Comparison of ENCODE assay signal across 21 mouse cellular contexts in the genomic region with DNA sequence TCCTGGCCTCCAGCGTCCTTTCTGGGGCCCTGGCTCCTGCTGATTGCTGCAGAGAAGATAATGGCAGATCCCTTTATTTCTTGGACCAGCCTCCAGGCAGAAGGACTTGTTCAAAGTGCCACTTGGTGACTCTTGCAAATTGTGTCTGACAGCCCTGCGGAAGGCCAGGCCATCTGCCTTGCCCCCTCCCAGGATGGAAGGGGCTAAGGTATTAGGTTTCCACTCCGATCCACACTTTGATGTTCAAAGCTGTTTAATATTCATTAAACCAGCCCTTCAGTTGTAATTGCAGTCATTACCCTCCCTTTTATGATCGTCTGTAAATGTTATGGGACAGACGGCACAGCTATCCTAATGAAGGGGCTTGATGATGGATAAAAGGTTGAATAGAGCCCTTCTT.
A peak's percentile ranks its signal among the peaks of the same experiment; 100 is the strongest.
DNase-seq lines count a peak whose midpoint lies in the region; ATAC-seq and TF ChIP-seq lines count a peak whose summit lies in the region.
"Had no signal": no experiment of that assay in that cellular context is flagged by ENCODE, and none has a peak within 500 bp of the region (broad histone marks: within the 10 kb centered on the region; RNA-seq: fewer than 3 reads in every experiment).

No protein-coding gene starts in this region.

- peak; percentile 60 for ATAC-seq in forebrain, embryonic 14.5 days
- no peak for ATAC-seq in forebrain, postnatal 0 days
- no peak for ATAC-seq in midbrain, embryonic 16.5 days
- 0 out of 2 replicates have a peak, but pooled peaks have one; percentile 29 for ATAC-seq in midbrain, embryonic 13.5 days
- ATAC-seq: inflammation-experienced regulatory T-cells, adult 6 months had no signal

- no peak for TF ChIP-seq CTCF in forebrain, postnatal 0 days (IDR thresholded peaks at IDR 0.05; ENCODE audit: low read depth)

- no peak overlapping the region for H3K4me3 ChIP-seq in forebrain, embryonic 14.5 days (ENCODE audit: low read depth, low read length)
- no peak overlapping the region for H3K4me3 ChIP-seq in forebrain, postnatal 0 days (ENCODE audit: low read depth, low read length)
- H3K4me3 ChIP-seq in midbrain, embryonic 10.5 days: no peak overlapping the region
- H3K4me3 ChIP-seq in midbrain, embryonic 16.5 days (ENCODE audit: low read depth, low read length): no peak overlapping the region
- H3K4me3 ChIP-seq in midbrain, embryonic 13.5 days (replicated peaks): no peak overlapping the region
- H3K4me3 ChIP-seq: gastrocnemius, adult 2 months; heart, embryonic 15.5 days; limb, embryonic 15.5 days; myocyte had no signal

- H3K27ac ChIP-seq in forebrain, embryonic 14.5 days (ENCODE audit: low read depth, low read length): no peak overlapping the region
- H3K27ac ChIP-seq in forebrain, postnatal 0 days (ENCODE audit: low read depth, low read length): no peak overlapping the region
- H3K27ac ChIP-seq in midbrain, embryonic 10.5 days (replicated peaks): 0 out of 2 replicates have a peak overlapping the region, but pooled peaks have one; percentile 38
- no peak overlapping the region for H3K27ac ChIP-seq in midbrain, embryonic 16.5 days (ENCODE audit: low read length)
- no peak overlapping the region for H3K27ac ChIP-seq in midbrain, embryonic 13.5 days
- H3K27ac ChIP-seq: gastrocnemius, adult 2 months; heart, embryonic 15.5 days; limb, embryonic 15.5 days; liver, embryonic 14.5 days had no signal

- H3K9ac ChIP-seq in forebrain, embryonic 14.5 days (ENCODE audit: low read length): no peak overlapping the region
- H3K9ac ChIP-seq in forebrain, postnatal 0 days: no peak overlapping the region
- H3K9ac ChIP-seq in midbrain, embryonic 16.5 days (ENCODE audit: low read depth, low read length): no peak overlapping the region
- H3K9ac ChIP-seq in midbrain, embryonic 13.5 days (replicated peaks): no peak overlapping the region
- H3K9ac ChIP-seq: heart, embryonic 15.5 days; limb, embryonic 15.5 days; liver, embryonic 14.5 days had no signal

- H3K4me1 ChIP-seq in forebrain, embryonic 14.5 days (ENCODE audit: control insufficient read depth, insufficient read depth, low read length): peaks cover 9% of the 10 kb centered on the region
- H3K4me1 ChIP-seq in forebrain, postnatal 0 days (ENCODE audit: insufficient read depth): no peaks in the 10 kb centered on the region
- H3K4me1 ChIP-seq in midbrain, embryonic 10.5 days: peaks cover 40% of the 10 kb centered on the region
- peaks cover 5% of the 10 kb centered on the region; the same call in 1 of the 2 replicates for H3K4me1 ChIP-seq in midbrain, embryonic 16.5 days (ENCODE audit: control insufficient read depth, insufficient read depth, low read length)
- peaks cover 21% of the 10 kb centered on the region for H3K4me1 ChIP-seq in midbrain, embryonic 13.5 days (replicated peaks)

- H3K36me3 ChIP-seq in forebrain, embryonic 14.5 days (ENCODE audit: control insufficient read depth, insufficient read depth, low read length): no peaks in the 10 kb centered on the region
- H3K36me3 ChIP-seq in forebrain, postnatal 0 days (ENCODE audit: insufficient read depth): no peaks in the 10 kb centered on the region
- H3K36me3 ChIP-seq in midbrain, embryonic 10.5 days: no peaks in the 10 kb centered on the region
- no peaks in the 10 kb centered on the region for H3K36me3 ChIP-seq in midbrain, embryonic 16.5 days (ENCODE audit: control insufficient read depth, insufficient read depth, low read length)
- no peaks in the 10 kb centered on the region for H3K36me3 ChIP-seq in midbrain, embryonic 13.5 days
- H3K36me3 ChIP-seq: heart, embryonic 15.5 days; limb, embryonic 15.5 days had no signal

- peak; percentile 39 for DNase-seq in forebrain, embryonic 14.5 days (ENCODE audit: low spot score)
- no peak for DNase-seq in forebrain, postnatal 0 days
- DNase-seq in midbrain, embryonic 10.5 days (ENCODE audit: low spot score): peak; percentile 22
- peak; percentile 13 for DNase-seq in retina, postnatal 1 day
- no peak for DNase-seq in lung, adult 18-20 months
- DNase-seq: adrenal gland, postnatal 25 days; cerebellum, adult 9-11 months; gastrocnemius, adult 2 months; heart, postnatal 4 days; kidney, adult 18-20 months; kidney, postnatal 4 days; lung, postnatal 4 days; right cerebral cortex, postnatal 25 days; thymus, postnatal 14 days had no signal

- 15% methylated on average over 5 of the region's 5 CpGs for WGBS in forebrain, embryonic 14.5 days
- WGBS in forebrain, postnatal 0 days: 23% methylated on average over 5 of the region's 5 CpGs
- 50% methylated on average over 5 of the region's 5 CpGs for WGBS in midbrain, embryonic 10.5 days
- WGBS in midbrain, embryonic 16.5 days: 15% methylated on average over 5 of the region's 5 CpGs
- WGBS in midbrain, embryonic 13.5 days: 15% methylated on average over 5 of the region's 5 CpGs

- H3K4me2 ChIP-seq in forebrain, embryonic 14.5 days (ENCODE audit: low read length): no peak overlapping the region
- no peak overlapping the region for H3K4me2 ChIP-seq in forebrain, postnatal 0 days (ENCODE audit: low read depth)
- H3K4me2 ChIP-seq in midbrain, embryonic 16.5 days (ENCODE audit: low read length): no peak overlapping the region
- no peak overlapping the region for H3K4me2 ChIP-seq in midbrain, embryonic 13.5 days (replicated peaks)
- H3K4me2 ChIP-seq: heart, embryonic 15.5 days; limb, embryonic 15.5 days had no signal

- no peaks in the 10 kb centered on the region for H3K9me3 ChIP-seq in forebrain, embryonic 14.5 days (replicated peaks; ENCODE audit: control insufficient read depth, low read length)
- no peaks in the 10 kb centered on the region for H3K9me3 ChIP-seq in forebrain, postnatal 0 days (ENCODE audit: low read length)
- H3K9me3 ChIP-seq in midbrain, embryonic 10.5 days (replicated peaks): no peaks in the 10 kb centered on the region
- no peaks in the 10 kb centered on the region for H3K9me3 ChIP-seq in midbrain, embryonic 16.5 days (replicated peaks; ENCODE audit: control insufficient read depth, low read length, poor library complexity, severe bottlenecking)
- no peaks in the 10 kb centered on the region for H3K9me3 ChIP-seq in midbrain, embryonic 13.5 days
- H3K9me3 ChIP-seq: heart, embryonic 15.5 days; limb, embryonic 15.5 days had no signal

- no peaks in the 10 kb centered on the region for H3K27me3 ChIP-seq in forebrain, embryonic 14.5 days (replicated peaks; ENCODE audit: control insufficient read depth, insufficient read depth, low read length)
- no peaks in the 10 kb centered on the region for H3K27me3 ChIP-seq in forebrain, postnatal 0 days (ENCODE audit: insufficient read depth, low read length)
- H3K27me3 ChIP-seq in midbrain, embryonic 10.5 days (ENCODE audit: low read depth, poor library complexity, severe bottlenecking): no peaks in the 10 kb centered on the region
- no peaks in the 10 kb centered on the region for H3K27me3 ChIP-seq in midbrain, embryonic 16.5 days (ENCODE audit: control insufficient read depth, insufficient read depth, low read depth, low read length)
- no peaks in the 10 kb centered on the region for H3K27me3 ChIP-seq in midbrain, embryonic 13.5 days

Comparison
In these comparisons a context has a peak if more than half of its experiments do, and no peak if none do; other contexts are left out.
1. ATAC-seq: peak in forebrain, embryonic 14.5 days (single experiment) and midbrain, embryonic 13.5 days (single experiment); none in forebrain, postnatal 0 days (single experiment) and midbrain, embryonic 16.5 days (single experiment).
2. DNase-seq: peak in forebrain, embryonic 14.5 days (single experiment), midbrain, embryonic 10.5 days (single experiment) and retina, postnatal 1 day (single experiment); none in forebrain, postnatal 0 days (single experiment) and lung, adult 18-20 months (0 of 2).